Mouse (Mus musculus) embryonic facial prominence, embryonic 14.5 days (tissue): Measurements from ENCODE around the gene Zdhhc17. TPM values are rescaled to one million over a fixed set of nuclear protein-coding genes. Genes with fewer than 3 reads are reported as not detected.

Source experiments
- ATAC-seq: fragments of 200-750 bp; cut with Nextera tagmentation; 2 replicates; pipeline ENCODE4 v1.8.0; 2017; ENCODE audit warnings: low read depth, moderate number of reproducible peaks, moderate TSS enrichment
- DNase-seq: peaks from one replicate; pipeline ENCODE4 v3.0.0-alpha.2; 2015; ENCODE audit warnings: low spot score
- H3K27ac ChIP-seq: fragments of 300-500 bp; sonication (generic); replicated peaks from 2 replicates; pipeline ENCODE4 v1.5.1; 2014; ENCODE audit warnings: low read depth, mild to moderate bottlenecking, low read length, moderate library complexity
- H3K27me3 ChIP-seq: fragments of 300-500 bp; sonication (generic); replicated peaks from 2 replicates; pipeline ENCODE4 v1.6.1; 2014; ENCODE audit warnings: low read length; ENCODE audit not compliant: control insufficient read depth, insufficient read depth
- H3K36me3 ChIP-seq: fragments of 300-500 bp; sonication (generic); 2 replicates; pipeline ENCODE4 v1.6.1; 2014; ENCODE audit warnings: low read length, mixed read lengths; ENCODE audit not compliant: control insufficient read depth, insufficient read depth
- H3K4me1 ChIP-seq: fragments of 300-500 bp; sonication (generic); 2 replicates; pipeline ENCODE4 v1.6.1; 2014; ENCODE audit warnings: antibody characterized with exemption, low read length; ENCODE audit not compliant: control insufficient read depth, insufficient read depth
- H3K4me2 ChIP-seq: fragments of 300-500 bp; sonication (generic); 2 replicates; pipeline ENCODE4 v1.6.1; 2014; ENCODE audit warnings: low read depth, mild to moderate bottlenecking, low read length, moderate library complexity, mixed read lengths
- H3K4me3 ChIP-seq: fragments of 300-500 bp; sonication (generic); 2 replicates; pipeline ENCODE4 v1.5.1; 2014; ENCODE audit warnings: low read depth, mild to moderate bottlenecking, low read length
- H3K9ac ChIP-seq: fragments of 300-500 bp; sonication (generic); 2 replicates; pipeline ENCODE4 v1.6.1; 2014; ENCODE audit warnings: low read depth, mild to moderate bottlenecking, low read length, moderate library complexity, mixed read lengths
- H3K9me3 ChIP-seq: fragments of 300-500 bp; sonication (generic); 2 replicates; pipeline ENCODE4 v1.6.1; 2016; ENCODE audit warnings: low read length; ENCODE audit not compliant: control insufficient read depth
- WGBS: fragments of 180-500 bp; shearing (Covaris S2); extraction: QIAGEN DNeasy Blood & Tissue Kit; methylation state at CpG from one replicate; pipeline ENCODE4 v1.1.7; 2014; 5-methylcytosine and 5-hydroxymethylcytosine counted together
- polyA plus RNA-seq: library from polyadenylated mRNA; unstranded; fragments of >200 nt; fragmentation: Nextera tagmentation; extraction: Ambion mirVana; gene quantifications from 2 replicates; pipeline ENCODE4 v1.2.1, GENCODE M21; 2014

Zdhhc17 gene
- polyA plus RNA-seq, 1 experiment from 2014 or later = 21.8 TPM

DNA sequence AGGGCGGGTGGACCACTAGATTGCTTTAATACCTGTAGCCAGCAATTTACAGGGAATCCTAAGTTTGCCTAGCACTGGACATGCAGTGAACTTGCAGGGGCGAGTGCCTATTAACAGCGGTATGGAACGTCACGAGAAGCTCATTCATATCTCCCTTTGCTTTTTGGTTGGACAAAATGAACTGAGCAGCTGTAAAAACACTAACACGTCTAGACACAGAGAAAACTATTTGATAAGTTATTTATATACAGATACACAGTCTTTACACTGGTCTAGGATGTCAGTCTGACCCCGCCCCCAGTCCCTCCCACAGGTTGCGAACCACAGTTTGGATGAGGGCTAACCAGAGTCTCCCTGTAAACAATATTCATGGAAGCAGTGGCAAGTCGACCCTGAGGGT lies 67.1 kb downstream of the Zdhhc17 start:
- Histone ChIP-seq H3K4me1 (no peaks in the 10 kb centered on the region), H3K36me3 (peaks cover 78% of the 10 kb centered on the region), H3K27ac (no peak overlapping the region), H3K27me3 (no peaks in the 10 kb centered on the region), H3K9ac (no peak overlapping the region), H3K4me3 (no peak overlapping the region), H3K4me2 (no peak overlapping the region), H3K9me3 (no peaks in the 10 kb centered on the region)
- WGBS = 84% methylated on average over 9 of the region's 9 CpGs
- no peak for ATAC-seq
- DNase-seq = no peak

DNA sequence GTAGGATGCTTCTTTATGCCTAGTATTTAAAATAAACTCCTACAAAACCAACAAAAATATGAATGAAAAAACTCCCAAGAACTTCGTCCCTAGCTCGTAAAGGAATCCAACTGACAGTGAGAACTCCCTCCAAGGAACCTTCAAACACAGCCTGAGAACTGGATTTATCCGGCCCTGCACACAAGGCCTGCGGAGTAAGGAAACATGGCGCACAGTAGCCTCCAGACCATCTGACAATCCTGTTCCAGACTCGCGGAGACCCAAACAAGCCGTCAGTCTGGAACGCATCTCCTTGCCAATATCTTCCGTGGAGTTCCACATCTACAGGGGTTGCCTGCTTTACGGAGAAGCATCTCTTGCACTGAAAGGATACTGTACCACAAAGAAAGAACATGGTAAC lies 68.0 kb downstream of the Zdhhc17 start:
- H3K27me3 ChIP-seq = no peaks in the 10 kb centered on the region
- peaks cover 75% of the 10 kb centered on the region for H3K36me3 ChIP-seq
- H3K27ac ChIP-seq = no peak overlapping the region
- ATAC-seq (no peak), DNase-seq (no peak)
- no peak overlapping the region for H3K4me2 ChIP-seq
- H3K9me3 ChIP-seq = no peaks in the 10 kb centered on the region
- no peak overlapping the region for H3K9ac ChIP-seq
- H3K4me3 ChIP-seq = no peak overlapping the region
- WGBS = 91% methylated on average over 11 of the region's 11 CpGs
- H3K4me1 ChIP-seq = no peaks in the 10 kb centered on the region

DNA sequence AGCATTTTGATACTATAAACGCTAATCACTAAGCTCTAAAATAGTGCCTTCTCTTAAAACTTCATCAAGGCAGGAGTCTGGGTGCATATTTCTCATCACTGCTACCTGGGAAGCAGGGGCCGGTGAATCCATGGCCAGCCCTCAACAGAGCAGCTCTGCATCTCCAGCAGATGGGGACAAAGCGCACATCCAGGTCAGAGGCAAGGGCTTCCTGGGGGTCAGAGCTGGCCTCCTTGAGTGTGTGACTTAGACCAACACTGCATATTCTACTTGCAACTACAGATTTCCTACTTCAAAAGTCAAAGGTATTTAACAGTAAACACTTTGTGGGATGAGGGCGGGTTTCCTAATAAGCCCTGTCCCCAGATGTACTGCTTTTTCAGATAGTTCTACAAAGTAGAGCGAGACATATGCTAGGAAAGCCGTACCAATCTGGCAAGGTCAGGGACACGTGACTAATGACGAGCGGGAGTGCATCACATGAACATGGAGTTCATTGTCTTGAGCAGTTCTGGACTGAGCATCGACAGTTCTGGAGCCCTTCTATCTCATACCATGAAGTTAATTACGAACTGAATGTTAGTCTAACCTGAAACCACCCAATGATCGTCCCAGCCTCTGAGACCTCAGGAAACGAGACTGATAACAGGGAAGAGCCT lies 69.1 kb downstream of the Zdhhc17 start:
- ATAC-seq = peak; percentile 34; the same call in 1 of the 2 replicates
- Histone ChIP-seq H3K9ac (no peak overlapping the region), H3K27ac (no peak overlapping the region), H3K9me3 (no peaks in the 10 kb centered on the region), H3K4me3 (no peak overlapping the region), H3K27me3 (no peaks in the 10 kb centered on the region), H3K36me3 (peaks cover 72% of the 10 kb centered on the region), H3K4me2 (no peak overlapping the region), H3K4me1 (no peaks in the 10 kb centered on the region)
- no peak for DNase-seq
- 86% methylated on average over 13 of the region's 13 CpGs for WGBS

DNA sequence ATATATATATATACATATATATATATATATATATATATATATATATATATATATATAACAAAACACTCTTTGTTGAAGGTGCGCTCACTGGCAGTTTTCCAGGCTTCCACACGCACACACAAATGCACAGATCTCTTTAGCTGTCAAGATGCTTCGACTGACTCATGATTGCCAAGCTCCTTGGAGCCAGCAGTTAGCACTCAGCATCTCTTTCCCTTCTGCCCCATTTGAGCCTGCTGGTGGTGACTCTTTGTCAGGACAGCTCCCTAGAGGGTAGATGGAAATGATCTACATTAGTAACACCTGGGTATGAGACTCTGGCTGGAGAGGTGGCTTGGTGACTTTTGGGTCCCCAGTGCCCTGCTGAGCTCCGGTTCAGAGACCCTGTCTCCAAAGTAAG lies 70.2 kb downstream of the Zdhhc17 start:
- WGBS = 67% methylated on average over 4 of the region's 4 CpGs
- ATAC-seq = no peak
- 0 out of 2 replicates have a peak overlapping the region, but pooled peaks have one; percentile 15 for H3K27ac ChIP-seq
- DNase-seq = no peak
- H3K4me3 ChIP-seq = no peak overlapping the region
- no peaks in the 10 kb centered on the region for H3K27me3 ChIP-seq
- H3K4me2 ChIP-seq = no peak overlapping the region
- no peaks in the 10 kb centered on the region for H3K9me3 ChIP-seq
- H3K9ac ChIP-seq = no peak overlapping the region
- H3K4me1 ChIP-seq = no peaks in the 10 kb centered on the region
- peaks cover 64% of the 10 kb centered on the region for H3K36me3 ChIP-seq

DNA sequence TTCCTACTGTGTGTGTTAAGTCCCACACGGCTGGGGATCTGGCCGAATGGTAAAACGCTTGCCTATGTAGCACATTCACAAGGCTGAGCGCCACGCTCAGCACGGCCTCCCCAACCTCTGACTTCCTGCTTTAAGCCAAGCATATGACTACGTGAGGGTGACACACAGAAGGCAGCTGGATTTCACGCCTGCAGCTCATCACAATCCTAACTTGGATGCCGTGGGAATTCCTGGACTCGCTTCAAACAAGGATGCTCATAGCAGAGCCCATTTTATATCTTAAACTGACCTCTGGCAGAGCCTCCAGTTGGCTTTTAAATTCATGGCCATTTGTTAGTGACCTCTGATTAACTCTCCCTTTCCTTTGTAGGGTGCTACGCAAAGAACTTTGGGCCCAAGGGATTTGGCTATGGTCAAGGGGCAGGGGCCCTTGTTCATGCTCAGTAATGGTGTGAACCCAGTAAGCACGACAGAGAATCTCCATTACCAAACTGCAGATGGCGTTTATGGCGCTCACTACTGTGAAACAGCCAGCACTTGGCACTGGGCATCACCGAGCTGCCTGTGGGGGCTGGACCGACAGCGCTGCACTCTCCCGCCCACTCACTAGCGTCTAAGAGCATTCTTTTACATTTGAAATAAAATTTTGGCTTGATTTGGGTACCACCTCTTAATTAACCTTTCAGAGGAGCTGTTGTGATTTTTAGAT lies 70.9 kb downstream of the Zdhhc17 start:
- no peaks in the 10 kb centered on the region for H3K9me3 ChIP-seq

DNA sequence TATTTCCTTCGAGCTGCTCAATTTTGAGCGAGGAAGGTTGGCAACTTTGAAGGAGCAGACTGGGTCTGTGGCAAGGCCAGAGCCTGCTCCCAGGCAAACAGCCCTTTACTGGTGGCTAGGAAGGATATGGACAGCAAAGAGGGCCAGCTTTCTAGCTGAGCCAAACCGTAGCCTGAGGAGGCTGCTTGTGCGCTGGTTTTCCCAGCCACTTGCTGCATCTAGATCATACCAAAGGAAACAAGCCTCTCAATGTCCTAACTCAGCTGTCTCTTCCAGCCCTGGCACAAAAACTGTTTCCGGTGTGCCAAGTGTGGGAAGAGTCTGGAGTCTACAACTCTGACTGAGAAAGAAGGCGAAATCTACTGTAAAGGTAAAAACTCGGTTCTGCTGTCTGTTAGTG lies 71.6 kb downstream of the Zdhhc17 start:
- H3K4me2 ChIP-seq = no peak overlapping the region

More for the DNA sequence above, 70.9 kb downstream of the Zdhhc17 start:
- DNase-seq = no peak
- no peak overlapping the region for H3K4me3 ChIP-seq
- H3K4me1 ChIP-seq = no peaks in the 10 kb centered on the region
- H3K4me2 ChIP-seq = no peak overlapping the region
- H3K9ac ChIP-seq = no peak overlapping the region
- H3K27me3 ChIP-seq = no peaks in the 10 kb centered on the region
- 88% methylated on average over 19 of the region's 19 CpGs for WGBS
- H3K27ac ChIP-seq = no peak overlapping the region
- peaks cover 59% of the 10 kb centered on the region for H3K36me3 ChIP-seq
- no peak for ATAC-seq

DNA sequence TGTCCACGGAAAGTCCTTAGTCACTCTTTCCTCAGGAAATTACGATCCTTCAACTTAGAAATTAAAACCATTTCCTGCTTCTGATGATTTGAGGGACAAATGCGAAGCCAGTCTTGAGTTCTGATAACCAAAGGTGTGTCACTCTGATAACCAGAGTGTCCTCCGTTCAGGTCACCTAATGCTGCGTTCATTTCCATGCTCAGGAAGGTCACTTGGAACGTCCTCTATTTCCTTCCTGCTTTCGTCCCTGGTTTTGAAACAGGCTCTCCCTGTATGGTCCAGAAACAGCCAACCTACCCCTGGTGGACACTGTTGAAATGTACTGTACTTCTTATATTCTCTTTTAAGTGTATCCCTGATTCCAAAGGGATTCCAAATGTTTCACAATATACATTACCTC lies 74.3 kb downstream of the Zdhhc17 start:
- no peak overlapping the region for H3K4me2 ChIP-seq
- H3K9me3 ChIP-seq = no peaks in the 10 kb centered on the region
- H3K4me3 ChIP-seq = no peak overlapping the region
- 75% methylated on average over 7 of the region's 7 CpGs for WGBS
- no peak overlapping the region for H3K27ac ChIP-seq
- H3K27me3 ChIP-seq = no peaks in the 10 kb centered on the region
- ATAC-seq (no peak), DNase-seq (no peak)
- H3K4me1 ChIP-seq = peaks cover 11% of the 10 kb centered on the region; the same call in 1 of the 2 replicates
- peaks cover 31% of the 10 kb centered on the region for H3K36me3 ChIP-seq
- no peak overlapping the region for H3K9ac ChIP-seq

More for the DNA sequence above, 71.6 kb downstream of the Zdhhc17 start:
- H3K4me1 ChIP-seq = no peaks in the 10 kb centered on the region
- DNase-seq (no peak), ATAC-seq (no peak)
- peaks cover 54% of the 10 kb centered on the region for H3K36me3 ChIP-seq
- WGBS = 90% methylated on average over 7 of the region's 7 CpGs
- no peaks in the 10 kb centered on the region for H3K9me3 ChIP-seq
- H3K27me3 ChIP-seq = no peaks in the 10 kb centered on the region
- H3K4me3 ChIP-seq = no peak overlapping the region
- no peak overlapping the region for H3K9ac ChIP-seq
- H3K27ac ChIP-seq = no peak overlapping the region

DNA sequence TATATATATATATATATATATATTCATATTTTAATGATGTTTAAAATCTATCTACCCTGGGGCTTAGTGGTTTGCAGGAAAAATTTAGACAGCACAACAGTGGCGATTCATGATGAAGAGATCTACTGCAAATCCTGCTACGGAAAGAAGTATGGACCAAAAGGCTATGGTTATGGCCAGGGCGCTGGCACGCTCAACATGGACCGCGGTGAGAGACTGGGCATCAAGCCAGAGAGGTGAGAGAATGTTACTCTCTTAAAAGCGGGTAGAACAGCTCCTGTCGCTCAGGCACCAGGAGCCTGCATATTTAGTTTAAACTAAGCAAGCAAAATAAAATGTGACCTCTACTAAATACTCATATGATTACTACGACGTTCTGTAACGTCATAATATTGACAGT lies 74.9 kb downstream of the Zdhhc17 start:
- Histone ChIP-seq H3K9me3 (no peaks in the 10 kb centered on the region), H3K36me3 (peaks cover 27% of the 10 kb centered on the region)

DNA sequence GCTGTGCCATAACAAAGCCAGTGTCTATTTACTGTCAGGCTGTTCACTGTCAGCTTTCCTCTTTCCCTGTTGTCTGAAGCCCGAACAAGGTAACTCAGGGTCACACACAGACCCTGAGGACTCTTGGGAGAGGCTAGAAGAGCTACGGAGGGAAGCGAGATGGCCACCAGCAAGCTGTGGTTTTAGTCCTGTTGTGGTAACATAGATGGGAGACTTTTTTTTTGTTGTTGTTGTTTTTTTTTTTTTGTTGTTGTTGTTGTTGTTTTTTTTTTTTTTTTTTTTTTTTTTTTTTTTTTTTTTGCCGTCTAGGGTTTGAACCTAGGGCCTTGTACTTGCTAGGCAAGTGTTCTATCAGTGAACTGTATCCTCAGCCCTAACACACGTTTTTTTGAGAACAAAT lies 76.4 kb downstream of the Zdhhc17 start:
- H3K4me1 ChIP-seq = peaks cover 25% of the 10 kb centered on the region
- H3K9me3 ChIP-seq = no peaks in the 10 kb centered on the region
- no peak for DNase-seq
- 75% methylated on average over 5 of the region's 5 CpGs for WGBS
- no peak overlapping the region for H3K4me3 ChIP-seq
- ATAC-seq = no peak
- H3K9ac ChIP-seq = no peak overlapping the region
- H3K36me3 ChIP-seq = peaks cover 15% of the 10 kb centered on the region
- no peak overlapping the region for H3K27ac ChIP-seq
- no peak overlapping the region for H3K4me2 ChIP-seq
- H3K27me3 ChIP-seq = no peaks in the 10 kb centered on the region

More for the DNA sequence above, 74.9 kb downstream of the Zdhhc17 start:
- Histone ChIP-seq H3K4me2 (no peak overlapping the region), H3K27ac (no peak overlapping the region), H3K27me3 (no peaks in the 10 kb centered on the region), H3K9ac (no peak overlapping the region), H3K4me3 (no peak overlapping the region), H3K4me1 (peaks cover 12% of the 10 kb centered on the region; the same call in 1 of the 2 replicates)
- ATAC-seq (no peak), DNase-seq (no peak)
- 84% methylated on average over 11 of the region's 11 CpGs for WGBS
